Comparison of ENCODE assay signal across 8 mouse cellular contexts in genomic region chr4:136369727-136370126, GRCm38 (mm10). TPM values are rescaled to one million over a fixed set of nuclear protein-coding genes. Genes with fewer than 3 reads are reported as not detected.
DNase-seq lines count a peak whose midpoint lies in the region; ATAC-seq and TF ChIP-seq lines count a peak whose summit lies in the region.

No protein-coding gene starts in this region.

- no peak overlapping the region for H3K9ac ChIP-seq in intestine, postnatal 0 days (ENCODE audit: low read depth, low read length)
- no peak overlapping the region for H3K9ac ChIP-seq in intestine, embryonic 15.5 days
- no peak overlapping the region for H3K9ac ChIP-seq in ES-E14 (ENCODE audit: insufficient read depth, low read depth, low read length, poor library complexity, severe bottlenecking)

- no peak overlapping the region for H3K4me3 ChIP-seq in intestine, postnatal 0 days (ENCODE audit: low read depth, low read length)
- H3K4me3 ChIP-seq in intestine, embryonic 15.5 days (replicated peaks): no peak overlapping the region
- H3K4me3 ChIP-seq in ES-E14 (ENCODE audit: insufficient read depth in 1 of 2, low read depth in 1 of 2, low read length in 2 of 2, poor library complexity in 1 of 2, severe bottlenecking in 1 of 2): no peak overlapping the region

- WGBS in intestine, postnatal 0 days: 2% methylated on average over 3 of the region's 3 CpGs
- WGBS in intestine, embryonic 15.5 days: 3% methylated on average over 3 of the region's 3 CpGs

- no peaks in the 10 kb centered on the region for H3K27me3 ChIP-seq in intestine, postnatal 0 days (replicated peaks; ENCODE audit: control insufficient read depth, insufficient read depth, low read length)
- no peaks in the 10 kb centered on the region for H3K27me3 ChIP-seq in intestine, embryonic 15.5 days (replicated peaks)

- no peak overlapping the region for H3K4me2 ChIP-seq in intestine, postnatal 0 days (replicated peaks; ENCODE audit: low read depth)
- no peak overlapping the region for H3K4me2 ChIP-seq in intestine, embryonic 15.5 days (replicated peaks)

- no peak overlapping the region for H3K27ac ChIP-seq in intestine, postnatal 0 days (ENCODE audit: low read depth, low read length)
- no peak overlapping the region for H3K27ac ChIP-seq in intestine, embryonic 15.5 days
- H3K27ac ChIP-seq in ES-E14 (ENCODE audit: insufficient read depth, low read depth, low read length, poor library complexity, severe bottlenecking): no peak overlapping the region

- no peaks in the 10 kb centered on the region for H3K9me3 ChIP-seq in intestine, postnatal 0 days (ENCODE audit: control insufficient read depth)
- no peaks in the 10 kb centered on the region for H3K9me3 ChIP-seq in intestine, embryonic 15.5 days
- H3K9me3 ChIP-seq in ES-E14 (ENCODE audit: control insufficient read depth, insufficient read depth, low read depth, low read length): no peaks in the 10 kb centered on the region

- intact Hi-C loops in left cerebral cortex, postnatal 4 days (cut with DNase I): loop anchor here (5.0 kb wide), 1 partner anchor 253 kb away; the partner anchor contains the start of gene Lactbl1

- in situ Hi-C loops in ES-E14 (cut with MboI; ENCODE audit: low sequenced_read_pairs in 2 of 2, unreplicated experiment in 2 of 2): loop anchor here (10.0 to 25.0 kb wide), 2 partner anchors 243 to 255 kb away; partner anchors contain the start of genes Lactbl1 (in 2 of the 2), Kdm1a (in 1 of the 2) and Tex46 (in 1 of the 2)

- DNase-seq in ES-E14 (ENCODE audit: low read depth, low spot score): peak; percentile 64
- peak; percentile 30 to 60 for DNase-seq in adrenal gland, postnatal 36 days
- peak; percentile 72 for DNase-seq in forelimb bud, embryonic 11.5 days (ENCODE audit: low read depth, low spot score)
- DNase-seq in left cerebral cortex, postnatal 4 days: peak; percentile 61
- DNase-seq in right cerebral cortex, adult 2 months (ENCODE audit: low spot score in 2 of 2): peak; percentile 52 to 79

- H3K36me3 ChIP-seq in intestine, postnatal 0 days (ENCODE audit: control insufficient read depth, insufficient read depth): no peaks in the 10 kb centered on the region
- no peaks in the 10 kb centered on the region for H3K36me3 ChIP-seq in intestine, embryonic 15.5 days
- no peaks in the 10 kb centered on the region for H3K36me3 ChIP-seq in ES-E14 (ENCODE audit: control insufficient read depth, insufficient read depth, low read length, poor library complexity, severe bottlenecking)

- TF ChIP-seq CTCF in intestine, postnatal 0 days (IDR thresholded peaks at IDR 0.05; ENCODE audit: low read depth): peak; percentile 90

- no peaks in the 10 kb centered on the region for H3K4me1 ChIP-seq in intestine, postnatal 0 days (replicated peaks; ENCODE audit: control insufficient read depth, insufficient read depth, low read length)
- no peaks in the 10 kb centered on the region for H3K4me1 ChIP-seq in intestine, embryonic 15.5 days (replicated peaks)
- H3K4me1 ChIP-seq in ES-E14 (ENCODE audit: control insufficient read depth in 2 of 2, insufficient read depth in 2 of 2, low read length in 2 of 2, poor library complexity in 1 of 2): no peaks in the 10 kb centered on the region

- no peak for ATAC-seq in intestine, postnatal 0 days
- ATAC-seq in intestine, embryonic 15.5 days: no peak
- ATAC-seq in granulocyte monocyte progenitor cell, adult 5-6 weeks (replicated peaks; ENCODE audit: poor library complexity, severe bottlenecking): no peak; the same call in 1 of the 2 replicates

TF ChIP-seq in ES-E14, 5 proteins besides CTCF, POLR2A, EP300 and RAD21:
- peak; percentile 63; the same call in 1 of the 2 replicates for TF ChIP-seq ZC3H11A (IDR thresholded peaks at IDR 0.05; ENCODE audit: borderline replicate concordance, low read depth, low read length)
- TF ChIP-seq MAFK (IDR thresholded peaks at IDR 0.05; ENCODE audit: insufficient read depth, low read depth, low read length): no peak

RNA-seq across cellular contexts. Expression of gene Htr1d, which starts 53.6 kb away (rescaled TPM):
- 0.16 and 0.37 TPM in 2 replicates for polyA plus RNA-seq in intestine, postnatal 0 days (2015; fragmentation: Nextera tagmentation; extraction: Ambion mirVana)
- polyA plus RNA-seq in intestine, embryonic 15.5 days (2015; fragmentation: Nextera tagmentation; extraction: Ambion mirVana): 0.11 and 0.28 TPM in 2 replicates
- total RNA-seq in ES-E14 (2012; rRNA removed): 0.32 and 1.5 TPM in 2 replicates
- under 1 TPM in 1 of 2 experiments, not detected in 1; 0.10 TPM for total RNA-seq in adrenal gland, postnatal 36 days (2021)
- 1 to 10 TPM; 3.0 to 3.4 TPM for total RNA-seq in left cerebral cortex, postnatal 4 days (2021)
- not detected in 2 replicates for total RNA-seq in granulocyte monocyte progenitor cell, adult 5-6 weeks (2014; fragmentation: Nextera tagmentation)
- total RNA-seq in granulocyte monocyte progenitor cell, adult 5-6 weeks (2017): not detected in 2 replicates

RNA-seq across cellular contexts. Expression of gene Hnrnpr, which starts 59.0 kb away (rescaled TPM):
- 47.9 and 51.4 TPM in 2 replicates for polyA plus RNA-seq in intestine, postnatal 0 days (2015; fragmentation: Nextera tagmentation; extraction: Ambion mirVana)
- polyA plus RNA-seq in intestine, embryonic 15.5 days (2015; fragmentation: Nextera tagmentation; extraction: Ambion mirVana): 128 and 129 TPM in 2 replicates
- 58.1 and 73.4 TPM in 2 replicates for total RNA-seq in ES-E14 (2012; rRNA removed)
- 10 to 100 TPM; 73.9 to 81.7 TPM for total RNA-seq in adrenal gland, postnatal 36 days (2021)
- 100 to 1,000 TPM; 158 to 159 TPM for total RNA-seq in left cerebral cortex, postnatal 4 days (2021)
- 128 and 164 TPM in 2 replicates for total RNA-seq in granulocyte monocyte progenitor cell, adult 5-6 weeks (2014; fragmentation: Nextera tagmentation)
- total RNA-seq in granulocyte monocyte progenitor cell, adult 5-6 weeks (2017): 172 and 194 TPM in 2 replicates
